Mouse (Mus musculus) spleen, adult 2 months (tissue): Measurements from ENCODE around the gene Mettl7a3.

Source experiments
- CTCF ChIP-seq: fragments of 200-500 bp; IDR thresholded peaks from 2 replicates; pipeline ENCODE4 v1.5.1; 2011; ENCODE audit warnings: mild to moderate bottlenecking, inconsistent platforms; ENCODE audit not compliant: insufficient read depth, insufficient read length, insufficient replicate concordance; ENCODE audit errors: extremely low read depth
- POLR2A ChIP-seq: fragments of 200-500 bp; IDR thresholded peaks from 2 replicates; pipeline ENCODE4 v1.6.1; 2011; ENCODE audit warnings: low read depth, low read length, inconsistent platforms

DNA sequence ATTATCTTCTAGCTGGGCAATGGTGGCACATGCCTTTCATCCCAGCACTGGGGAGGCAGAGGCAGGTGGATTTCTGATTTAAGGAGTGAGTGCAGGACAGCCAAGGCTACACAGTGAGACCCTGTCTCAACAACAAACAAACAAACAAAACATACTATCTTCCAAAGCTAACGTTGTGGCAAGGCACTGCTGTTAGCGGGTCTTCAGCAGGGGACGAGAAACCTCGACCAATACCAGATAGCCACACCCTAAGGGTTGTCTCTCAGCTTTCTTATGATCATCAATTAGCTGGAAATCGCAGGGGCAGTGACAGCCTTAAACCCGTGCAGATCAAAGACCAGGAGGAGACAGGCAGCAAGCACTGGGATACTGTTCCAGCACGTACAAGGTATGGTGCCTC, 29.5 kb downstream of the Mettl7a3 start, which contains the start of gene Higd1c:
- TF ChIP-seq CTCF (no peak), POLR2A (no peak)
